Mouse (Mus musculus) spleen, postnatal 0 days (tissue): ENCODE measurements around the gene Aass. TPM values are rescaled to one million over a fixed set of nuclear protein-coding genes. Genes with fewer than 3 reads are reported as not detected.

Experiments used
- polyA plus RNA-seq: library from polyadenylated mRNA; unstranded; fragments of >200 nt; fragmentation: Nextera tagmentation; extraction: Ambion mirVana; gene quantifications from 2 replicates; pipeline ENCODE4 v1.2.1, GENCODE M21; 2015

Gene Aass
- 0.06 and 0.13 TPM in 2 replicates for polyA plus RNA-seq

GRCm38 (mm10) chr6:23132573-23133181 lies at the start of gene Aass:
Gene Aass (minus strand): TSS chr6:23132986.

Other genes with a start within 250 kb of the Aass start
- gene Fezf1, start 115.4 kb upstream of the Aass start, polyA plus RNA-seq, result not detected in 2 replicates